Mouse (Mus musculus): ENCODE data around the gene Atp6v0d1.

The Atp6v0d1 gene

GRCm38 (mm10) chr8:105499787-105500186 is 66.1 kb downstream of the Atp6v0d1 start:
- no peak for DNase-seq (ENCODE audit: low spot score)

DNA sequence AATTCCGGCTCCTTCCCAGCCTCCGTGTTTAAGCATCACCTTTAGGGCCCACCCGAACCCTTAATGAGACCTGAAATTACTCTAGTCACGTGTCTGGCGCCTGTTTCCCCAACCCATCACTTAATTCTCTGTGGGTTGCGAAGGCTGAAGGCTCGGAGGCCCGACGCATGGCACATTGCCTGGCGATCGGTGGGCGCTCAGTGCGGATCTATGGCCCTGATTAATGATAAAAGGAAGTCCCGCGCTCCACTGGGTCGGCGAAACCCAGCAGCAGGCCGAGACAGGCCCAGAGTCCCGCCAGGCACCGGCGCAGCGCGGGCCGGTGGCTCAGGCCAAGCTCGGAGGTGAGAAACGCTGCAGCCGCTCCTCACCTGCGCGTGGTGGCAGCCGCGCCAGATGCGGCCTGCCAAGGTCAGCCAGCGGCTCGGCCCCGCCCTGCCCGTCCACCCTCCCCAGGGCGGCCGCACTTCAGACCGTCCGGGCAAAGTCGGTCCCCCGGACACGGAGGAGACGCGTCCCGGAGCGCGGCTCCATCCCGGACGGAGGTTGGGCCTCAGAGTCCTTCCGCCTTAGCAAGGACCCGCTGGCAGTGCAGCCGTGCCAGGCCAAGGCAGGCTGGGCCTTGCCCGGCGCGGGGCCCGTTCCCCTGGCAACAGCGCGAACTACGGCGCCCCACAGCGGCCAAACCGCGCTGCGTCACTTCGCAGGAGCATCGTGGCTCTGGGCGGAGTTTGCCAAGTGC is 69.2 kb downstream of the Atp6v0d1 start, which contains the start of gene Zdhhc1:
TSS of gene Zdhhc1 (minus strand) at position 464 of the 742 bp plus-strand sequence.
- DNase-seq (ENCODE audit: low spot score), result peak; percentile 90

- DNase-seq (ENCODE audit: low spot score), result peak; percentile 64
Observed at GRCm38 (mm10) chr8:105495350-105496302, 70.2 kb downstream of the Atp6v0d1 start.

- peak; percentile 78 for DNase-seq (ENCODE audit: low spot score)
Observed at GRCm38 (mm10) chr8:105494566-105494965, 71.3 kb downstream of the Atp6v0d1 start.

DNA sequence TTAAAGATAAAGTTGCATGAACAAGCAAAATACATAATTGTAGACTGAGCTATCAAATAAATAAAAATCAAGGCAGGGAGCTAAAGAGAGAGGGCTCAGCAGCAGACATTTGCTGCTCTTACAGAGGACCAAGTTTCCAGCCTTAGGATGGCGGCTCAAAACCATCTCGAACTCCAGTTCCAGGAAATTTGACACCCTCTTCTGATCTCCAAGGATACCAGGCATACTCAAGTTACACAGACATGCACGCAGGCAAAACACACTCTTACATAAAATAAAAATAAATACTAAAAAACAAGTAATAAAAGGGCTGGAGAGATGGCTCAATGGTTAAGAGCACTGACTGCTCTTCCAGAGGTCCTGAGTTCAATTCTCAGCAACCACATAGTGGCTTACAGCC is 72.4 kb downstream of the Atp6v0d1 start:
- DNase-seq (ENCODE audit: low spot score), result no peak

DNA sequence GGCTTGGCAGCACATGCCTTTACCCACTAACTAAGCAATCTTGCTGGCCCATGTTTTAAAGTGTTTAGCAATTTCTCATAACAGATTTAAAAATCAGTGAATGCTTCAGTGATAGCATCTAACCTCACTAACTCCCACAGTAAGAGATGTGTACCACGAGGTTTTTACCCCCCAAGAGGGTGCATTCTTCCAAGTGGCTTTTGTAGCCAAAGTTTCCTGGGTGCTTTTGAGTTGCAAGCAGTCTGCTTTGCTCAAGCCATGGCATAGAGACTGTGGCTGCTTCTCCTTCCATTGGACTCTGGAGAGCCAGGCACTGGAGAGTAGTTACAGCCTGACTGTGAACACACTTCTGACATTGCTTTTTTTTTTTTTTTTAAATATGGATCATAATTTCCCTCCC is 76.6 kb downstream of the Atp6v0d1 start:
- DNase-seq (ENCODE audit: low spot score), result no peak

GRCm38 (mm10) chr8:105488082-105488481 is 77.8 kb downstream of the Atp6v0d1 start:
- DNase-seq (ENCODE audit: low spot score), result no peak

DNA sequence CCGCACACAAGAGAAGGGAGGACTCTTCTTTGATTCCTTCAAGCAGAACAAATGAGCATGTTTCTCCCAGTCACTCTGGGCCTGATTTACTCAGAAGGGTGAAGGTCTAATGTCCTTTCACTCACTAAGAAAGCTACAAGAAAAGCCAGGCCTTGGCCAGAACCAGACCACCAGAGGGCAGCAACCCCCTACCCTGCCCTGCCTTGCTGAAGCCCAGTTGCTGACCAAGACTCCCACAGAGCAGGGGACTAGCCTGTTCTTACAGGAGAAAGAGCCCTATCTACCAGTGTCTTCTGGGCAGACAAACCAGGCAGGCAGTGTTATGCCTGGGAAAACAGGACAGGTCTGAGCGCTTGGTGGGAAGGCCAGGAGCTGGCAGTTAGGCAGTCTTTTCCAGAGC is 81.5 kb downstream of the Atp6v0d1 start:
- peak; percentile 61 for DNase-seq (ENCODE audit: low spot score)

DNA sequence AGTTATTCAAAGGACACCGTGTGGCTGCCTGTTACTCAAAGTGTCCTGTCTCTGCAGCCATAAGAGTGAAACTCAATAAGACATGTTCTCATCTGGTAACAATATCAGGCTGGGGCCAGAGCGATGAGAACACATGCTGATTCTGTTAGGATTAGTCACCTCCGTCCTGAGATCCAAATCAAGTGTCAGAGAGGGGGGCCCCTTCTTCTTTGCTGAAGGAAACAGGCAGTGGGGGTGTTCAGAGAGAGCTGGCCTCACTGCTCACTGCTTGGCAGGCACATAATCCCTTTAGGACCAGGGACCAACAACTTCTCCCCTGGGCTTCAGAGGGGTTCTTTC is 81.8 kb downstream of the Atp6v0d1 start:
- no peak for DNase-seq (ENCODE audit: low spot score)

DNA sequence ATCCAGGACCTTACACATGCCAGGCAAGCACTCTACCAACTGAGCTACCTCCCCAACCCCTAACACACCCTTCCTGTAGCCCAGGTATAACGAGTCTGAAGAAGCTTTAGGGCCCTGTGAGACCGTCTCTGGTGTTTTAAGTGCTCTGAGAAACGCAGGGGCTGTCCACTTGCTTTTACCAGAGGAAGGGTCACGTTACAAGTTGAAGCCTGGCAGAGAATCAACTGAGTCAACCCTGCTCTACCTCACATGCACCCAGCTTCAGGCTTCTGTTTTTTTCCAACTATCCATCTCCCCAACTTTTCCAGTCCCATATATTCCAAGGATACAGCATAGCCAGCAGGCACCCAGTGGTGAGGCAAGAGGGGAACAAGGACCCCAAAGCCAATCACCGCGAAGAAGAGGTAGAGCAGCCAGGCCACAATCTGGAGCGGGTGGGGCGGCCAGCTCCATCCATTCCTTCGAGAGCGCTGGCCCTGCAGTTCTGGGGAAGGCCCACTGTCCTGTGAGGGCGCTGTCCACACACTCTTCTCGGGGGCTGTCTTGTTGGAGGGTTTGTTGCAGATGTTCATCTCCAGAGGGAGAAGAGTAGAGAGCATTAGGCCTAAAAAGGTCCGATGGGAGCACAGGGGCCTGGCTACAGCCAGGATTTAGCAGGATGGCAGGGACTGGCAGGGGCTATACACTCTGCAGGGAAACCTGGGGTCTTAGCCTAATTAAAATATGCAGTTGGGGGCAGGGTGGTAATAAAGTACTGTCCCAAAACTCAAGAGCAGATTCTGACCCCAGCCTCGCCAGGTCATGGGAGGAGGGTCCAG is 82.4 kb downstream of the Atp6v0d1 start:
- DNase-seq (ENCODE audit: low spot score), result peak; percentile 52

GRCm38 (mm10) chr8:105482123-105482522 is 83.7 kb downstream of the Atp6v0d1 start:
- DNase-seq (ENCODE audit: low spot score), result no peak

DNA sequence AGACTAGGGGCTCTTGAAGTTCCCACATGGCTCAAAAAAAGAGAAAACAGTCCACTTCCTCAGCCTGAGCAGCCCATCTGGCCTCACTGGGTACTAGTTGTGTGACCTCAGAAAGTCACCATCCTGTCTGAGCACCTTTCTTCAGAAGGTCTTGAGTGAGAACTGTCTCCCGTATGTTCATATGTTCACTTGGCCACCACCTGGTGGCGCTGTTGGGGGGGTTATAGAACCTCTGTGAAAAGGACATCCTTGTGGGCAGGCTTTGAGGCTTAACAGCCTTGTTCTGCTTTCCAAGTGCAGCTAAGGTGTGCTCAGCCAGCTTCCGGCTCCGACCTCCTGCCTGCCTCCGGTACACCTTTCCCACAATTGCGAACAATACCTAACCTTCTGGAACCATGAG is 84.4 kb downstream of the Atp6v0d1 start:
- peak; percentile 46 for DNase-seq (ENCODE audit: low spot score)

DNA sequence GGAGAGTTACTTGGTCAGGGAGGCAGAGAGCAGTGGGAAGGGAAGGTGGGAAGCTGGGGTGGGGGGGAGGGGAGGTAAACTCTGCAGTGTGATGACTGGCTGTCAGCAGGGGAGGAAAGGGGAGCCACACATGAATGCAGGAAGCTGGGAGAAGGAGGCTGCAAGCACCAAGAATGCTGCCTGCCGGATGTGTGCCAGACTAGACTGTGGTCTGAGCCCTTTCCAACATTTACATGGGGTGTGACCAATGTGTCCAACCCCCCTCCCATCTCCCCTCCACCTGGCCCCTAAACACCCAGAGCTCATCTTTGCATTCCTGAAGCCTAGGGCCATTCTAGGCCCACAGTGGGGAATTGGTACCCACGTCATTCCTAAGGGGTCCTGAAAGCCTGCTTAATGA is 84.8 kb downstream of the Atp6v0d1 start:
- DNase-seq (ENCODE audit: low spot score), result no peak

DNA sequence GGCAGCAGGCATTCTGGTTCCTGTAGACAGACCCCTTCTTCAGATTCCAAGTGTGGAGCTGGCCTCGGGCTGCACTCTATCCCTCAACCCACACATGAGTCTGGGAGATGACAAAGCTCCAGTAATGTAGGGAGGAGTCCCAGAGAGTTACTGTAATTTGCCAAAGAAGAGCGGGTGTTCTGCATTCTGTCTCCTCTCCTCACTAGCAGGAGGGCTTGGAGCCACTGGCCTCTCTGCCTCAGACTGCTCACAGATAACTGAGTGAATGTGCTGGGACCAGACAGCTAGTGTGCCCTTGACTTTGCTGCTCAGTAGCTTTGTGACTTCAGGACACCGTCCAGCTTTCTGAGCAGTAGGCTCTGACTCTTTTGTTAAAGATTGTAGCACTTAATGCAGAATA is 88.1 kb downstream of the Atp6v0d1 start:
- no peak for DNase-seq (ENCODE audit: low spot score)

- peak; percentile 75 for DNase-seq (ENCODE audit: low spot score)
Observed at GRCm38 (mm10) chr8:105476628-105477413, 89.0 kb downstream of the Atp6v0d1 start.

DNA sequence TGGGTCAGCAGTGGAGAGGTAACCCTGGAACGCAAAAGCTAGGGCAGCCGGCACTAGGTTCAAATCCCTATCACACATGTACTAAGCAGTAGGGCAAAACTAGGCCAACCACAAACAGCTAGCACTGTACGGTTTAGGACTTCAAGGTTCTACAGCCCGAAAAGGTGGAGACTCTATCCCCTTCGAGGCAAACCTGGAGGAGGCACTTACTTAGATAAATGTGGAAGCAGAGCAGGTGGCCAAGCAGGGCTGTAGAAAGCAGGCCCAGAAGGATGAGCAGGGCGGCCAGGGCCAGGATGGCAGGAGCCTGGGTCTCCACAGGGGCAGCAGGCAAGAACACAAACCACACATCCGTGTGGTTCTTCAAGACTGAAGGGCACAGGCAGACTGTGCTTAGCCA is 89.7 kb downstream of the Atp6v0d1 start:
- no peak for DNase-seq (ENCODE audit: low spot score)

GRCm38 (mm10) chr8:105475742-105476141 is 90.1 kb downstream of the Atp6v0d1 start:
- DNase-seq (ENCODE audit: low spot score), result no peak

DNA sequence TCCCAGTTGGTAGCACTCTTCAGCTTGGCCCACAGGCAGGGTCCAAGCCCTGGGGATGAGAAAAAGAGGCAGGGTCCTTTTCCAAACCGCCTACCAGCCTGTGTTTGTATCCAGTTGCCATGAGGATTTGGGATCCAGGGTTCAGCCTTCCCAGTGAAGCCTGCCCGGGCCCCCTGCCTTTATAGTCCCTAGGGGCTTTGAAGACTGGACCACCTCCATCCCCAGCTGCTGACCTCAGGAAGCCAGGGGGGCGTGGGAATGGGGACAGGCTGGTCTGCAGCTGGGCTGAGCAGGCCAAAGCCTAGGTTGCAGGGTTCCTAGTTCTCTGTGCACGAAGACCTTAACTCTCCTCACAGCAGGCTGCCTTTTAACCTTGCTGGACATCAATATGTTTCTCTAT is 90.6 kb downstream of the Atp6v0d1 start:
- no peak for DNase-seq (ENCODE audit: low spot score)

DNA sequence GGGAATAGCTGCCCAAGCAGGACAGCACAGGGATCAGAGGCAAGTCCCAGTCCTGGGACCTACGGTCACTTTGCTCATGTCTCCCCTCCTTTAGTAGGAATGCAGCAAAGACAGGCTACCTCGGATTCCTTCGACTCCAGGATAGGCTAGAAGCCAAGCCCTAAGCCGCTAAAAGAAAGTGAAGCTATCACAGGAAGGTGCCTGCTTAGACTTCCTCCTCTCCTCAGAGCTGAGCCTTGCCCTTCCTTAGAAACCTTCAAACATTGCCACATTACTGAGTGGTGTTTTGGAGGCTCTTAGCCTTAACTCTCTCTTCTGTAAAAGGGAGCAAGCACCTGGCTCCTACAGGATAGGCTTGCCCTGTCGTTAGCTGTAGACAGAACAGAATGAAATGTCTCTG is 91.2 kb downstream of the Atp6v0d1 start:
- DNase-seq (ENCODE audit: low spot score), result peak; percentile 44

All from lung, postnatal 25 days (tissue).